Mouse (Mus musculus): ENCODE data around the gene Mcrip2. TPM values are rescaled to one million over a fixed set of nuclear protein-coding genes. Genes with fewer than 3 reads are reported as not detected.

Mcrip2 gene
- polyA plus RNA-seq, 1 experiment, result 6.8 TPM

DNA sequence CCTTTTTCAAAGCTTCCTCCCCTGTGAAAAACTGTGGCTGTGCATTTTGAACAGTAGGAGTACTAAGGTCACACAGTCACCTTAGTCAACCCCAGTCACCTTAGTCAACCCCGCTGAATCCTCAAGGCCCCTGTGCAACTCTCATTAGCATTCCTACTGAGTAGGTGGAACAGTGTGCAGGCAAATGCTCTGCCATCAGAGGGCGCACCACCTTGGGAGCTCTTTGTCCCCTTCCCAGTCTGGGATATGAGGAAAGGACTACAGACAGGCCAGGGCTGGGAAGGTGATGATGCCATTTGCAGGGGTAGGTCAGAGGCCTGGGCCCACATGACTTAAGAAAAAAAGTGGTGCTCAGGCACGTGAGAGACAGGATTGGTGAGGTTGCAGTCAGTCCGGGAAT, 10.7 kb upstream of the Mcrip2 start:
- TF ChIP-seq POLR2A (IDR thresholded peaks at IDR 0.05; ENCODE audit: borderline replicate concordance, control insufficient read depth, low read depth, low read length), result no peak
- TF ChIP-seq CTCF (IDR thresholded peaks at IDR 0.05; ENCODE audit: control insufficient read depth, insufficient read depth, low read length), result peak; percentile 50; the same call in 1 of the 2 replicates
- H3K4me1 ChIP-seq (ENCODE audit: control insufficient read depth, insufficient read depth, low read length), result peaks cover 5% of the 10 kb centered on the region
- H3K27ac ChIP-seq (ENCODE audit: control insufficient read depth, insufficient read depth, low read depth, low read length, poor library complexity), result no peak overlapping the region
- WGBS, result 79% methylated on average over 4 of the region's 4 CpGs
- no peak overlapping the region for H3K4me3 ChIP-seq (replicated peaks; ENCODE audit: control insufficient read depth, low read depth, low read length)

DNA sequence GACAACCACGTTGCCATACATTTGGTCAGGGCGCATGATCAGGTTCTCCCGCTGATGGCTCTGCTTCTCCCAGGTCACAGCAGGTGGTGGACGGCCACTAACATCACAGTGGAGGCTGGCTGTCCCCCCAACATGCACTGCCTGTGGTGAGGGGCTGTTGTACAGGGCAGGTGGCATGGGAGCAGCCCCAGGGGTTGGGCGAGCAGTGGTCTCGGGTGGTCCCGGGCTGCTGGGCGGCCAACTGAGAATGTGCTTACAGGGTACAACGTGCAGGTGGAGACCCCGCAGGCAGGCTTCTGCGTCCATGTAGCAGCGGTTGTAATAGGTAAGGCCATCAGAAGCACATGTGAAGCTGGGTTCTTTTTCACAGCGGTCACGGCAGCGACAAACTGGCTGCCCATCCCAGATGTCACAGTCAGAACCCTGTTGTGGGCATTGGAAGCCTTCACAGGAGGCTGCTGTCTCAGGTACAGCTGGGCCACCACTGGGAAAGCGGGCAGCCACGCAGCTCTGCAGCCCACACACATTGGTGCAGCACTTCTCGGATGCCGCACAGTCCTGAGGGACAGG, 10.1 kb upstream of the Mcrip2 start:
- H3K4me3 ChIP-seq (replicated peaks; ENCODE audit: control insufficient read depth, low read depth, low read length), result no peak overlapping the region
- H3K27ac ChIP-seq (ENCODE audit: control insufficient read depth, insufficient read depth, low read depth, low read length, poor library complexity), result no peak overlapping the region
- peaks cover 5% of the 10 kb centered on the region for H3K4me1 ChIP-seq (ENCODE audit: control insufficient read depth, insufficient read depth, low read length)
- 95% methylated on average over 19 of the region's 19 CpGs for WGBS
- TF ChIP-seq CTCF (IDR thresholded peaks at IDR 0.05; ENCODE audit: control insufficient read depth, insufficient read depth, low read length), result no peak

DNA sequence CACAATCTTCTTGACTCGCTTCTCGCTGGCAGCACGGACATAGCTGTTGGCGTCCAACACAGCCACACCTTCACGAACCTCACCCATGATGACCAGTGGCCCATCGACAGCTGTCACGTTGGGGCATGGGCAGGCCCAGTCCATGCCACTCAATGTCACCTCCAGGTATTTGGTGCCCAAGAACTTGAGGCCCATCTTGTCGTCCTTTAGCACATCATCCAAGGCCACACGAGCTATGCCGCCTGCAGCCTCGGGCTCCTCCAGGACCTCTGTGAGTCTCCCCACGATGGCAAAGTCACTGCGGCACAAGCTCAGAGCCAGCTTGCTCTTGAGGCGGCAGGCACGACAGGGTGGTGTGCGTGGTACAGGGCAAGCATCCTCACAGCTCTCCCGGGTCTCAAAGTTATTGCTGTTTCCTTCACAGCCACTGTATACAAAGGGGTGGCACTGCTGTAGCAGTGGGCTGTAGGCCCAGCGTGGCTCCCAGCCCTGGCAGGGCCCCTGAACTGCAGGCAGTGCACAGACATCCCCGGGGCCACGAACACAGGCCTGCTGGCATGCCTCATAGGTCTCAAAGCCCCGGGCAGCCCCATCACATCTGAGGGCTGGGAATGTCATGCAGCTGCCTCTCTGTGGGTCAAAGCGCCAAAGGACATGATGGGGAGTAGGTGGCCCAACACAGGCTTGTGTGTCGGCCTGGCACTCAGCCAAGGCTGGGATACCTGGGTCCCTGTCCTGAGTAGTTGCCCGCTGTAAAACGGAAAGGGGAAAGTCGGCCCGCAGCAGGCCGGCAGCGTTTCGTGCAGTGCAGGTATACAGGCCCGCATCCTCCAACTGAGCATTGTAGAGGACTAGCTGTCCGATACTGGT, 9.4 kb upstream of the Mcrip2 start:
- 90% methylated on average over 32 of the region's 32 CpGs for WGBS
- peaks cover 5% of the 10 kb centered on the region for H3K4me1 ChIP-seq (ENCODE audit: control insufficient read depth, insufficient read depth, low read length)

DNA sequence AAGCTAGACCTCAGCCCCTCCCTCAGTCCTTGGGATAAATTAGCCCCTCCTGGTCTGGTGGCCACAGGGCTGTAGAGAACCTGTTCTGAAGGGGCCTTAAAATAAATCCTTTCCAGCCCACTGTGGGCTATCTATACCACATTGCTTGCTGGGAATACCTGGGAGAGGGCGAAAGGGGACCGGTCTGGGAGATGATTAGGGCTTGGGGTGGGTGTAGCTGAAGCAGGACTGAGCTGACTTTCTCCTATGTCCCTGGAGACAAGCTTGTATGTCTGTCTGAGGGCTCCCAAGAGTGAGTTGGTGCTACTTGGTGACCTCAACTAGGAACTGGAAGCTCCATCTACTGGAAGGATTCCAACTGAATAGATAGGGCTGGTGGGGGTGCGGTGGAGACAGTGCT, 8.5 kb upstream of the Mcrip2 start:
- Histone ChIP-seq H3K4me1 (ENCODE audit: control insufficient read depth, insufficient read depth, low read length) (peaks cover 5% of the 10 kb centered on the region), H3K4me3 (replicated peaks; ENCODE audit: control insufficient read depth, low read depth, low read length) (no peak overlapping the region), H3K27ac (ENCODE audit: control insufficient read depth, insufficient read depth, low read depth, low read length, poor library complexity) (no peak overlapping the region)
- no peak for TF ChIP-seq POLR2A (IDR thresholded peaks at IDR 0.05; ENCODE audit: borderline replicate concordance, control insufficient read depth, low read depth, low read length)
- no peak for TF ChIP-seq CTCF (IDR thresholded peaks at IDR 0.05; ENCODE audit: control insufficient read depth, insufficient read depth, low read length)
- 79% methylated on average over 3 of the region's 3 CpGs for WGBS

More for the DNA sequence above, 9.4 kb upstream of the Mcrip2 start:
- no peak for TF ChIP-seq CTCF (IDR thresholded peaks at IDR 0.05; ENCODE audit: control insufficient read depth, insufficient read depth, low read length)
- no peak for TF ChIP-seq POLR2A (IDR thresholded peaks at IDR 0.05; ENCODE audit: borderline replicate concordance, control insufficient read depth, low read depth, low read length)
- H3K4me3 ChIP-seq (replicated peaks; ENCODE audit: control insufficient read depth, low read depth, low read length), result no peak overlapping the region
- H3K27ac ChIP-seq (ENCODE audit: control insufficient read depth, insufficient read depth, low read depth, low read length, poor library complexity), result no peak overlapping the region

DNA sequence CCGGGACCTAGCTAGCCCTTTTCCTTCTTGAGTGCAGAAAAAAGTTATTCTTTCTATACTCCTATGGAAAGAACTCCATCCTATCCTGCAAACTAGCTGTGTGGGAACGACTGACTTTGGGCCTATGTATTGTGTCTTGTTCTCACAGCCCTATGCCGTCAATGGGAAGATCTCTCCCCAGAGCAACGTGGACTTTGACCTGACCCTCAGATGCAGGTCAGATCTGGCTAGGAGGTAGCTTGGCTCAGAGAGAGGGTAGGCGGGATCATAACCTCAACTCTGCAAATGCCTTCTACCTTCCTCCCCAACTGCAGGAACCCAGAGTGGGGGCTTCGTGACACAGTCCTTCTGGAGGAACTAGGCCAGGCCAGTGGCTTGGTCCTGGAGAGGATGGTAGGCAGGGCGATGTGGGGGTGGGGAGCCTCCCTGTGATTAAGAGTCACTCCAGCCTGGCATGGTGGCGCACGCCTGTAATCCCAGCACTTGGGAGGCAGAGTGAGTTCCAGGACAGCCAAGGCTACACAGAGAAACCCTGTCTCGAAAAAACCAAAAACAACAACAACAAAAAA, 7.9 kb upstream of the Mcrip2 start:
- Histone ChIP-seq H3K4me3 (replicated peaks; ENCODE audit: control insufficient read depth, low read depth, low read length) (peak overlapping the region; percentile 13), H3K4me1 (ENCODE audit: control insufficient read depth, insufficient read depth, low read length) (peaks cover 5% of the 10 kb centered on the region), H3K27ac (ENCODE audit: control insufficient read depth, insufficient read depth, low read depth, low read length, poor library complexity) (no peak overlapping the region)
- WGBS, result 70% methylated on average over 10 of the region's 10 CpGs
- TF ChIP-seq CTCF (IDR thresholded peaks at IDR 0.05; ENCODE audit: control insufficient read depth, insufficient read depth, low read length), result no peak
- TF ChIP-seq POLR2A (IDR thresholded peaks at IDR 0.05; ENCODE audit: borderline replicate concordance, control insufficient read depth, low read depth, low read length), result no peak

DNA sequence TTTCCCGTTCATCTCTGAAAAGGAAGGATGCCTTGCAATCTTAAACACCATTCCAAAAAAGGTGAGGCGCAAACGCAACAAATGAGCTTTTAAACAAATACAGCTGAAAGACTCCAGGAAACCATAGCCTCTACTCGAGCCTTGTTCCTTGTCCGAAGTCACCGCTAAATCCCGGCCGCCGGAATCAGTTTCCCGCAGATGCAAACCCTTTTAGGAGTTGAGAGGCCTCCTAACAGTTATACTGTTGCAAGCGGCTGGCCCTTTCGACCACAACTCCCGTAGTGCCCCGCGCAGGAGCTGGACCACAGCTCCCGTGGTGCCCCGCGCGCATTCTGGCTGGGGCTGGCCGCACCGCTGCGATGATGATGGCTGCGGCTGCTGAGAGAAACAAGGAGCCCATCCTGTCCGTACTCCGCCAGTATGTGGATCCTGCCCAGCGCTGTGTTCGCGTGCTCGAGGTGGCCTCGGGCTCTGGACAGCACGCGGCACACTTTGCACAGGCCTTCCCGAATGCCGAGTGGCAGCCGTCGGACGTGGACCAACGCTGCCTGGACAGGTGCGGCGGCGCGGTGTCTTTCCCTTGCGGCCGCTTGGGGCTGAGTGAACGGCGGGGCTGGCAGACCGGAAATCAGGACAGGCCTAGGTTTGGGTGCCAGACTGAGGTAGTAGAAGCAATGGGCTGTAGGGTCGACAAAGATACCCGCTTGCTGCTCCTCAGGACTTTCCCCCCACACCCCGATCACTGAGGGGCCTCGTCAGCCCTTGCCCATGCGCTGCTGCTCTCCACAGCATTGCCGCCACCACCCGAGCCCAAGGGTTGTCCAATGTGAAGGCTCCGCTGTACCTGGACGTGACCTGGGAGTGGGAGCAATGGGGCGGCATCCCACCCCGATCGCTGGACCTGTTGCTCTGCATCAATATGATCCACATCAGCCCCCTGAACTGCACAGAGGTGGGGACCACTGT, 6.9 kb upstream of the Mcrip2 start:
- Histone ChIP-seq H3K4me1 (ENCODE audit: control insufficient read depth, insufficient read depth, low read length) (peaks cover 5% of the 10 kb centered on the region), H3K27ac (ENCODE audit: control insufficient read depth, insufficient read depth, low read depth, low read length, poor library complexity) (peak overlapping the region; percentile 70), H3K4me3 (replicated peaks; ENCODE audit: control insufficient read depth, low read depth, low read length) (peak overlapping the region; percentile 99)
- under 1% methylated on average over 59 of the region's 59 CpGs for WGBS
- 0 out of 2 replicates have a peak, but pooled peaks have one; percentile 0 for TF ChIP-seq CTCF (IDR thresholded peaks at IDR 0.05; ENCODE audit: control insufficient read depth, insufficient read depth, low read length)
- TF ChIP-seq POLR2A (IDR thresholded peaks at IDR 0.05; ENCODE audit: borderline replicate concordance, control insufficient read depth, low read depth, low read length), result peak; percentile 83; the same call in 1 of the 2 replicates

DNA sequence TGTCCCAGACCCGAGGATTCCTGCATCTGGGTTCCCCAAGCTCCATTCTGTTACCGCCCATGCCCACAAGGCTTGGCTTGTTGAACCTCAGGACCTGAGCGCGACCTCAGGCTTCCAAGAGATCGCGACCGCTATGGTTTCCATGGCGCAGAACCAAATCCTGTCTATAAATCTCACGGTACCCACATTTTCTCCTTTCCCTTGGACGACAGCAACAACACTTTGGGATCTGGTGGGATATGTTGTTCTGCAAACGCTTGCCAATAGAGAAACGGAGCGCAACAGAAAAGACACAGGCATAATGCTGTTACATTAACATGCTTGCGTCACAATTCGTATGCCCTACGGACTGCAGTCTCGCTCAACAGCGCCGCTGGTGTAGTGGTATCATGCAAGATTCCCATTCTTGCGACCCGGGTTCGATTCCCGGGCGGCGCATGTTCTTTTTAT, 6.2 kb upstream of the Mcrip2 start, which contains the start of gene Mettl26:
Mettl26 (plus strand) TSS at position 354 of the 450 bp plus-strand sequence.
- Histone ChIP-seq H3K27ac (ENCODE audit: control insufficient read depth, insufficient read depth, low read depth, low read length, poor library complexity) (peak within 1 kb of the TSS; percentile 70), H3K4me1 (ENCODE audit: control insufficient read depth, insufficient read depth, low read length) (peaks cover 5% of the 10 kb centered on the region), H3K4me3 (replicated peaks; ENCODE audit: control insufficient read depth, low read depth, low read length) (peak within 1 kb of the TSS; percentile 99)
- TF ChIP-seq POLR2A (IDR thresholded peaks at IDR 0.05; ENCODE audit: borderline replicate concordance, control insufficient read depth, low read depth, low read length) (no peak), CTCF (IDR thresholded peaks at IDR 0.05; ENCODE audit: control insufficient read depth, insufficient read depth, low read length) (peak; percentile 18; the same call in 1 of the 2 replicates)
- under 1% methylated on average over 25 of the region's 25 CpGs for WGBS
